Mouse (Mus musculus) spleen, postnatal 14 days (tissue): Measurements from ENCODE around the gene Scube2.

Source experiments
- DNase-seq, 2 experiments: peaks; one replicate each; pipeline ENCODE4 v3.0.0; 2021 to 2022; ENCODE audit warnings: low spot score in 2 of 2

Gene Scube2

DNA sequence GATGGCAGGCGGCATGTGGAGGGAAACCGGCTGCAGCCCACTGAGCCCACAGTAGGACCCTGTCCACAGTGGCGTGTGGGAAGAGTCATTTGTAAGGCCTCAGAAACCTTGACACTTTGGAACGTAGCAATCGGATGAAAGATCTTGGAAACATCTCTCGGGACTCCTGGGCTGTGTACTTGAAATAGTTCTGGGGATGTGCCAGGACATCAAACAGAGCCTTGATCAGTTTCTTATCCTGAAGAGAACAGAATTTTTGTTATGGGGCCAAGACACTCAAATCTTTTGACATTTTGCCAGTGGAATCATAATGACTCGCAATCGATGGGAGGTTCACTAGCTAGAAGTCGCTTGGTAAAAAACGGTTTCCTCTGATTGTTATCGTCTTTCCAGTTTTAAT is 66.3 kb downstream of the Scube2 start:
- DNase-seq, result no peak

DNA sequence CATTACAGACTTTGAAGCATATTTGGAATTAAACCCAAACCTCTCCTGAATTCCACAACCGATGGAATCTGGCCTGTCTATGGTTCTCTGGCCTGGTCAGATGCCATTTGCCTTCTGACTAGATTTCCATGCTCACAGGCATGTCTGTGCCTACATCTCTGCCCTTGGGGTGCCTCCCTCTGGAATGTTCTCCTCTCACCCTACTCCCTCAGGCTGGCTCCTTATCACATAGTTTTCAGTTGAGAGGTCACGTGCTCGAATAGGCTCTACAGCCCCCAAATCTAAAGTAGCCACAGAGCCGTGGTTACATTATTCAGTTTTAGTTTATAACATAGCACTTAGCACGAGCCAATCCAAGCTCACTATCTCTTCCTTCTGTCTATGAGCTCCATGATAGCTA is 69.9 kb downstream of the Scube2 start:
- no peak for DNase-seq

DNA sequence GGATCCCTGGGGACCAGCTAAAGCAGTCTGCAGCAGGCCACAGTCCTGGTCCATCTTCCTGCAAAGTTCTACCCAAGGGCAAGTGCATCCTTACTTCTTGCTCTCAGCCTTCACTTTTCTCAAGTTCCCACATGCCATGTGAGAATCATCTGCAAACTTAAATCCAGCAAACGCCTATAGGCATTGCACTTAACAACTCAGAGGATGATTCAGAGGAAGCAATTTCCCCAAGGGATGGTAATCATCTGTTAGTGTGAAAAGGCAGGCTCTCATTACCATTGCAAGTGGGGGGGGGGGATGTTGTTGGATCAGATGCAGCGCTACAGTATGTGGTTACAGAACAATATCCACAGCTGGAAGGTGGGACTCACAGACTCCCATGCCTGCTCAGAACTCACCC is 70.9 kb downstream of the Scube2 start:
- DNase-seq, result no peak

- peak; percentile 22 to 59 for DNase-seq
Measured at GRCm38 (mm10) chr7:109792759-109793158, 72.7 kb downstream of the Scube2 start.

- no peak for DNase-seq
Measured at GRCm38 (mm10) chr7:109790818-109791217, 74.7 kb downstream of the Scube2 start.

DNA sequence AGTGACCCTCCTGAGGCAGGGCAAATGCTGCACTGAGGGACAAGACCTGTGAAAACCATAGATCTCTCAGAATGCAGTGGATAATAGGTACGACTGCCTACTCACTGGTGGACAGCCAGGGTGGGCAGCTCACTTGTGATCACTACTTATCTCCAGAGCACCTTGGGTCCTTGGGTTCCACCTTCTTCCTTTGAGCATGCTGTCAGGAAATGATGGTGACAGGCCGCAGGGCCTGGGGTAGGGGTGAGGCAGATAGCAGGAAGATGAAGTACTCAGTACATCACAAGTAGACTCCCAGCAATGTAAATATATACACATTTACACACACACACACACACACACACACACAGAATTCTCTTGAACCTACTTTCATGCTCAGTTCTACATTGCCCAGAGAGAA is 77.6 kb downstream of the Scube2 start:
- DNase-seq, result no peak

- DNase-seq, result no peak
Measured at GRCm38 (mm10) chr7:109783281-109783680, 82.2 kb downstream of the Scube2 start.

DNA sequence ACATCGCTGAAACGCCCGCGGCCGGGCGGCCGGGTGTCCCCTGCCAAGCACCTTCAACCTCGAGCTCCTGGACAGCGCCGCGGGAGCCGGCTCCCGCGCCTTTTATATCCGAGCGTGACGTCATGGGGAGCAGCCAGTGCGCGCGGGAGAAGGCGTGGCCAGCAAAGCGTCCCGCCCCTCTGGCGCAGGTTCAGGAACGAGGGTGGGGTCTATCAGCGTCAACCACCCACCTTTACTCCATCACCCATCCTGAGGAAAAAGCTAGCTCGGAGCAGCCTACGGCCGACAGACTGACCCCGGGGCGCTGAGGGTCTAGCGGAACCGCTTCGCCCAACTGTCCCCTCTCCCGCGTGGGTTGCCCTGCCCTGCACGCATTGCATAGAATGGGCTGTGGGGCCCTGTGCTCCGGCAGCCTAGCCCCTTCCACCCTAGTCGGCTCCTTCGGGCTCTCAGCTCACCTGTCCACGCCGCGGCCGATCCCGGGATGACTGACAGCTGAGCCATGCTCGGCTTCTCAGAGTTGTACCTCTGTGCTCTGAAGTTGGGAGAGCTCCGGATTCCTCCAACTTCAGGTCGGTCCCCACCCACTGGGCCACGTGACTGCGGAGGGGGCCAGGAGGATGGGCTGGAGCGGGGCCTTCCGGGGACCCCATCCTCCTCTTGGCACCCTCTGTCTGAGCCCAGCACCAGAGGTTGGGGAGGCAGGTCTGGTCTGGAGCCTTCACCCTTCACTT is 83.8 kb downstream of the Scube2 start, which contains the start of gene Nrip3:
Nrip3 (minus strand) TSS at position 556 of the 734 bp plus-strand sequence.
- peak; percentile 58 to 61 for DNase-seq

DNA sequence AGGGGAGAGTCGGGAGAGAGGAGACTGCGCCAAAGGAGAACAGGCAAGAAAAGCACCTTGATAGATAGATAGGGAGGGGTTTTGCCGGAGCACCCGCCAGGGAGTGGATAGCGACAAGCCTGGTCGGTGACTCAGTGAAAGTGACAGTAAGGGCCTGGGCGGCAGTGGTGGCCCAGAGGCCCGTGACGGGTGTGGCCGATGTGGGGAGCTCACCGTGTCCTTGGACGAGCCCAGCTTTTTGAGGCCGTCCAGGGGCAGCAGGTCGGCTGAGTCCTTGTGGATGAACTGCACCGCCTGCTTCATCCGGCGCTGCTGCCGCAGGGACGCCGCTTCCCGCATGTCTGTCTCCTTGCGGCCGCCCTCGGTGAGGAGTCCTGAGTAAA is 84.4 kb downstream of the Scube2 start:
- DNase-seq, result peak; percentile 9 to 10

GRCm38 (mm10) chr7:109772251-109772650 is 93.2 kb downstream of the Scube2 start:
- DNase-seq, result no peak

DNA sequence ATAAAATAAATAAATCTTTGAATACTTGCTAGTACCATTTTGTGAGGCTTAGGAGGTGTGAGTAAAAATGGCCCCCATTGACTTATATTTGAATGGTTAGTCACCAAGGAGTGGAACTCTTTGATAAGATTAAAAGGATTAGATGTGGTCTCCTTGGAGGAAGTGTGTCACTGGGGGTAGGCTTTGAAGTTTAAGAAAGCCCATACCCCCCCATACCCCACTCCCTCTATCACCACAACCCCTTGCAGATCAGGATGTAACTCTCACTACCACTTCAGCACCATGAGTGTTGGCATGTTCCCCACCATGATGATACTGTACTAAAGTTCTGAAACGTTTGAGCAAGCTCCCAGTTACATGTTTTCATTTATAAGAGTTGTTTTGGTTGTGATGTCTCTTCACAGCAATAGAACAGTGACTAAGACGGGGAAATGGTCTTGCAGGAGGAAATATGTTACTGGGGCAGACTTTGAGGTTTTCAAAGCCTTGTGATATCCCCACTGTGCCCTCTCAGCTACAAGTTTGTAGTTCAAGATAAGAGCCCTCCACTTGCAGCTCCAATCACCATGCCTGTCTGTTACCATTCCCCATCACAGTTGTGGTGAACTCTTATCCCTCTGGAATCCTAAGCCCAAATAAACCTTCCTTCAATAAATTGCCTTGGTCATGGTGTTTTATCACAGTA is 96.6 kb downstream of the Scube2 start:
- no peak for DNase-seq

- DNase-seq, result no peak
Measured at GRCm38 (mm10) chr7:109767575-109768350, 97.7 kb downstream of the Scube2 start.

- no peak for DNase-seq
Measured at GRCm38 (mm10) chr7:109764009-109764408, 101.5 kb downstream of the Scube2 start.

- DNase-seq, result no peak
Measured at GRCm38 (mm10) chr7:109756291-109756690, 109.2 kb downstream of the Scube2 start.

DNA sequence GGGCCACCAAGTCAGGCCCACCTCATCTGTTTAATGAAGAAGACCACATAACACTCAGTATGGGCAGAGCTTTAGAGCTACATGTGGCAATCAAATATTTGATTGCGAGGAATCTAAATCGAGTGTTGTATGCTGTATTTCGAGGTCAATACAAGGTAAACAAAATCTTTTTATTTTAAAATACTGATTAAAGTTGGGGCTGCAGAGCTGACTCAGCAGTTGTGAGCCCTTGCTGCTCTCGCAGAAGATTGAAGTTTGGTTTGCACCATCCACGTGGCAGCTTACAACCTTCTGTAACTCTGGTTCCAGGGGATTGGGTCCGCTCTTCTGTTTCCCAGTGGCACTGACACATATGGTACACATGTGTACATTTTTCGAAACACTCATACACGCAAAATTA is 111.4 kb downstream of the Scube2 start:
- DNase-seq, result no peak

GRCm38 (mm10) chr7:109752008-109752925 is 113.2 kb downstream of the Scube2 start, which contains the start of gene Tmem9b:
Tmem9b (minus strand) TSS chr7:109752875.
- DNase-seq, result peak; percentile 58 to 74

DNA sequence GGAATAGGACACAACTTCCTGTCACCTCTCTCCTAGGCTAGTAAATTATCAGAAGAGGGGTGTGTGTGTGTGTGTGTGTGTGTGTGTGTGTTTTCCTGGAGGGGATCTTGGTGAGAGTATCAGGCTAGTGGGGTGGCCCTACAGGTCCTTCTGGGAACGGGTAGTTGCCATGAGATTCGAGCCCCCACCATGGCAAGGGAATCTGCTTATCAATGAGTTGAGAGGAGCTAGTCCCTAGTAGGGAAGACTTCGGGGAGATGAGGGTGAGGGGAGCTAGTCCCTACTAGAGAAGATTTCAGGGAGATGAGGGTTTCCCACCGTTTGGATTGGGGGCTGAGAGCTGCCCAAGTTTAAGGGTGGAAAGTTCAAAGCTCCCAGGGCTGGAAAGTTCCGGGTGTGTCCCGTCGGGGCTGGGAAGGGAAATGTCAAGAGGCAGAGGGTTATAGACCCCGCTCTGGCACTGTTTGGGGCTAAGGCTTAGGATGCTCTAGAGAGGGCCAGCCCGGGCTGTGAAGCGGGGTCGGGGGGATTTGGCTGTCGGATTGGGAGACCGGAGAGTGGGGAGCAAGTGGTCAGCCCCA is 114.0 kb downstream of the Scube2 start:
- DNase-seq, result no peak
